Mouse (Mus musculus) heart, postnatal 14 days (tissue): ENCODE measurements around the gene Clps. TPM values are rescaled to one million over a fixed set of nuclear protein-coding genes. Genes with fewer than 3 reads are reported as not detected.

ENCODE experiments used
- DNase-seq, 2 experiments: peaks; one replicate each; pipeline ENCODE4 v3.0.0; 2021 to 2022
- intact Hi-C: fragments of 180-260 bp; cut with DNase I; formaldehyde crosslinking; loops from one replicate; pipeline ENCODE4 v1.15.1; 2025
- long read RNA-seq, 2 experiments: library from polyadenylated mRNA; stranded (forward); transcript quantifications; one replicate each; pipeline ENCODE4 v2.0.0; 2021
- total RNA-seq, 2 experiments: library from RNA; stranded (reverse); gene quantifications; 2 replicates each; pipeline ENCODE4 v1.2.3; 2021

Gene Clps
- not detected for total RNA-seq
- long read RNA-seq, experiment 1, result 0 reads
- long read RNA-seq, experiment 2, result 0 reads

DNA sequence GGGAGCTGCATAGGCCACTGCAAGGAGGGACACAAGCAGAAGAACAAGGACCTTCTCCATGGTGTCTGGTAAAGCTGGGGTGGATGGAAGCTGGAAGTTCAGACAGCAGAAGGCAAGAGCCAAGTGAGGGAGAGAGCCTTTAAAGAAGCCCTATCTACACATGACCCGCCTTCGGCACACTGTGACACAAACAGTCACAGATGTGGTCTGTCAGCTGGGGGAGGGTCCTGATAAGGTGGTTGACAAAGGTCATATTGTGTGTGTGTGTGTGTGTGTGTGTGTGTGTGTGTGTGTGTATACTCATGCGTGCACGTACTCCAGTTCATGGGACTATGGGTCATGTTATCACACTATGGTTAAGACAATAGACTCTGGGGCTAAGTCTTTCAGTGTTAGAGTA is at the start of gene Clps:
TSS of gene Clps (minus strand) at position 169 of the 400 bp plus-strand sequence.
- no peak for DNase-seq
- intact Hi-C loops, result no loop called here

DNA sequence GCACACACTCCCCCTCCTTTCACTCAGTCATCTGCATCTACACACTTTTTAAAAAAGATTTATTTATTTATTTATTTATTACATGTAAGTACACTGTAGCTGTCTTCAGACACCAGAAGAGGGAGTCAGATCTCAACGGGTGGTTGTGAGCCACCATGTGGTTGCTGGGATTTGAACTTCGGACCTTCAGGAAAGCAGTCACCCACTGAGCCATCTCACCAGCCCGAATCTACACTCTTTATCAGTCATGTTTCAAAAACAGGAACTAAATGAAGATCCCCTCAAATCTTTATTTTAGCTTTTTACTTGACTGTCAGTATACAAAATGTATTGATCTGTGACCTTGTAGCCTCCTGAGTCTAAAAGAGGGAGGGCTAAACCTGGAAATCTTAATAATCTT is 49.0 kb upstream of the Clps start:
- intact Hi-C loops, result no loop called here
- no peak for DNase-seq

DNA sequence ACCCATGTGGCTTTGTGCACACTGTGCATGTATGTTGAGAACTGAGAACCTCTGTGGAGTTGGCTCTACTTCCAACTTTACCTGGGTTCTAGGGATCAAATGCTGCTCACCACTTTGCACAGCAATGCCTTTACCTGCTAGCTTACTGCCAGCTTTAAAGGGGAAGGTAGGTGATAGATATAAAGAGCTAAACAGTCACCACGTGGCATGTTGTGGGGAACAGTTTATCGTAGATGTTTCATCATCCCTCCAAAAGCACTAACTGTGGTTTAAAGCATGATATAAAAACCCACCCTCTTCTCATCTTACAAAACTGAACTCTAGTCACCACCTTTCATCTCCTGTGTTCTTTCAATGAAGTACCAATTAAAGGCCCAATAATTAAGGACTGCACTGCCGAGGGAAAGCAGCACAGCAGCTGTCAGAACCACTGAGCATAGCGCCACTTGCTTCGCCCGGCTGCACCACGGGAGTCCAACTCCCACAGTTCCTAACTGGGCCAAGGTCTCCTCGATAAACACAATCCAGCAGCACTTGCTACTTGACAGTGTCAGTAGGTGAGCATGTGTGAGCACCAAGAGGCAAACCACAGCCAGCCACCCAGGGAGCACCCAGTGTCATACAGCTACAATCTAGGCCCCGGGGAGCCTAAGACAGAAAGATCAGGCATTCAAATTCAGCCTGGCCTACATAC is 41.1 kb upstream of the Clps start:
- intact Hi-C loops, result no loop called here
- no peak for DNase-seq

DNA sequence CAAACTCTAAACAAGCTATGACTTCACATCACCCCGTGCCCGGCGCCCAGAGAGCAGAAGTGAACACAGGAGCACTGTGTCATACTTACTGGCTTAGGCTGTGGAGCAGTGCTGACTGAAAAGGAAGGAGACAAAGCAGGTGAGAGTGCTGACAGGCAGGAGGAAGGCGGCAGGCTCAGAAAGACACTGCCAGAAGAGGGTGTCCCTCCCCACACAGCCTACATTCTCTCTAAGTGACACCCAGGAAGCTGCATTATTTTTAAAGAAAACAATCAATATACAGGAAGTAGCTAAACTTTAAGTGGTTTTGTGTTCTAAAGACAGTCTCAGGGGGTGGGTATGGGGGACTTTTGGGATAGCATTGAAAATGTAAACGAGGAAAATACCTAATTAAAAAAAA is 40.2 kb upstream of the Clps start:
- intact Hi-C loops, result no loop called here

DNA sequence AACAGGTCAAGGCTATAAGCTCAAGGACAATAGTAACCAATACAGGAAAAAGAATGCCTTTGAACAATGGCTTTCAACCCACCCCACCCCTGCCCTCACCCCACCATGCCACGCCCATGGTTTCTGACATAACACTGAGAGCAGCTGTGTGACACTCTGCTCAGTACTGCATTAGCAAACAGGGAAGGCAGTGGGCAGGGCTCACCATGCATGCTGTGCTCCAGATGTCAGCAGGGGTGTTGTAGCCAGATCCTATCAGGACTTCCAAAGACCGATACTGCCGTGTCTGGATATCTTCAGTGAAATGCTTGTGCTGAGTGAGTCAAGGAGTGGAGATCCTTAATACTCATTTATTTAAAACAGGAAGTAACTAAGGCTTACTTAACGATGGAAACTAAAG is 33.4 kb upstream of the Clps start:
- no peak for DNase-seq
- intact Hi-C loops, result loop anchor here (5.0 kb wide), 1 partner anchor 53 kb away; no protein-coding TSS in a partner anchor

More for the DNA sequence above, 40.2 kb upstream of the Clps start:
- DNase-seq, result no peak

DNA sequence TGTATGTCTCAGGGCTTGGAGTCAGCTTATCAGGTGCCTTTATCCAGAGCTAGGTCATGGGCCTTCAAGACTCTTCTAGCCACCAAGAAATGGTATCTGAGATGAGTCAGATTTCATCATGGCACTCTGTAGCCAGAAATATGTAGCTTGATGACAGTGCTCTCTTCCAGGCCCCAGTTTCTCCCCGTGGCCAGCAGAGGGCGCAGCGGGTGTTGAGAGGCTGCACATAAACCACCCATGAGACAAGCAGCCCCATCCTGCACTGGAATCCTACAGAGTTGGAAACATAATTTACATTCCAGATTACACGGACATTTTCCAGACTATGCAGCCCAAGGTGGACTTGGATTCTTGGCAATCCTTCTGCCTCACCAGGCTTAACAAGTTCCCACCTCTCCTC is 32.4 kb upstream of the Clps start:
- intact Hi-C loops, result loop anchor here (5.0 kb wide), 1 partner anchor 54 kb away; no protein-coding TSS in a partner anchor
- peak; percentile 79 to 82 for DNase-seq

DNA sequence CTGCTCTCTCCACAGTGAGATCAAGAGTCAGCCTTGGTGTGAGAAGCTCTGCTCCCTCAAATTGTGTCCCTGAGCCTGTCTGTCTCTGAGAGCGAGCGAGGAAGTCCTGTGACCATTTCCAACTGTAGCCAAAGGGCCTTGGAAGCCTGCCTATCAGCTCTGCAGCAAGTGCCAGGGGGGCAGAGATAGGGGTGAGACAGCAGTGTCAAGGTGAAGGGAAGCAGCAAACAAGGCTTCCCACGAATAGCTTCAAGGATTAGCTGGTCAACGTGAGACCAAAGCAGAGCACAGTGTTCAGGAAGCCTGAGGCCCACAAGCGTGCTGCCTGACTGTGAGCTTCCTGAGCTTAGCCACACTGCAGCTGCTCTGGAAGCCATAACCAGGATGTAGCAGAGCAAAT is 30.9 kb upstream of the Clps start:
- DNase-seq, result peak; percentile 56 to 77
- intact Hi-C loops, result loop anchor here (5.0 kb wide), 1 partner anchor 56 kb away; no protein-coding TSS in a partner anchor

DNA sequence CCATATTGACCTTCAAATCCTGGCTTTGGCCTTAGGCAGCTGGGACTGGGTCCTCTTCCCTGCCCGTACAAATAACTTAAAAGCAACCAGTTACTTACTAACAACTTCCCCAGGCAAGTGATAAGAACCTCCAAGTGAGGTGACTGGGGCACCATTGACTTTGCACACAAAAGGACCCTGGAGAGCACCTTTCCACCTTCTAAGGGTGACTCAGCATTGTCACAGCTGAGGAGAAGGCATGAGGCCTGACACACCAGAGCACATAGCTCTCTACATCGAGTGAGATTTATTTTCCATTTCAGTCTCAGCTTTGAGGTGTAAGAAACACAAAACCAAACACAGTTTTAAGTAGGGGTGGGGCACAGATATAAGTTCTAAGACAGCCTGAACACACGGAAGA is 30.0 kb upstream of the Clps start:
- no peak for DNase-seq
- intact Hi-C loops, result loop anchor here (5.0 kb wide), 1 partner anchor 57 kb away; no protein-coding TSS in a partner anchor

DNA sequence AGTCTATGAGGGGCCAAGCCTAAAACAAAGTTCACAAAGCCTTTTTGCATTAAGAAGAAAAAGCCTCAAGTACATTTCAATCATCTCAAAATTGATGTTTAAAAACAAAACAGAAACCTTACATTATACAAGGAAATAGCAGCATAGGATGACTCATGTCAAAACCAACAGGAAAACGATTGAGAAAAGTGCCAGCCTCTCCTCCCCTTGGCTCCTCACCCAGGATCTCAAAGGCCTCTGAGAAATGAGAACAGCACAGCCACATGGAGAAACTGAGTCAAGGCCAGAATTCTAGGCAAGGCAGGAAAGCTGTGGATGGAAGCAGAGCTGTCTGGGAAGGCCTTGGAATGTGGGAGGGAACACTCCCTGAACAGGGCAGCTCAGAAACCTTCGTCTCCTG is 28.0 kb upstream of the Clps start:
- intact Hi-C loops, result no loop called here

DNA sequence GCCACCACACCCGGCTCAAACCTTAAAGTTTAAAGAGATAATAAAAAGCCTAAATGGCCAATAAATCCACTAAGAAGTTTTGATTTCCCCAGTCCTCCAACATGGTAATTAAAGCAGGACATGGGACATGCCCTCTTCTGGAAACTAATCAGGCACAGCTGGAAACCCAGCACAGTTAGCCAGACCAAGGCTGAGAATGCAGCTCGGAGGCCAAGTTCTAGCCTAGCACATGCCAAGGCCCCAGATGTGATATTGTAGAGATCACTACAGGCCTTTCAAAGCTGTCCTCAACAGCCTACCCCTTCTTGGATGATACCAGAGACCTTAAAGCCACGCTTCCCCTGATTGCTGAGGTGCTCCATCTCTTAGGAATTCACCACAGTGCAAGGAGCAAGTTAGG is 25.9 kb upstream of the Clps start:
- intact Hi-C loops, result no loop called here
- DNase-seq, result no peak

More for the DNA sequence above, 28.0 kb upstream of the Clps start:
- no peak for DNase-seq

DNA sequence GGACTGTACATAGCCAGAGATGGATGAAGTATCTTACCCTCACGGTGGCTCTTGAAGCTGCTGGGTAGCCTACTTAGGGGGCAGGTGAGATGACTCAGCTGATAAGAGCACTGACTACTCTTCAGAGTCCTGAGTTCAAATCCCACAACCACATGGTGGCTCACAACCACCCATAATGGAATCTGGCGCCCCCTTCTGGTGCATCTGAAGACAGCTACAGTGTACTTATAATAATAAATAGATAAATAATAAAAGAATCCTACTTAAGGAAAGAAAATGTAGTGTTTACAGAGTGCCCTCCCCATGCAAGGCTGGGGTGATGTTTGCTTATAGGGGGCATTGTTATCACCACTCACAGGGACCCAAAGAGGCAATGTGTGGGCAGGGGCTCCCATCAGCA is 20.5 kb upstream of the Clps start:
- no peak for DNase-seq
- intact Hi-C loops, result no loop called here

DNA sequence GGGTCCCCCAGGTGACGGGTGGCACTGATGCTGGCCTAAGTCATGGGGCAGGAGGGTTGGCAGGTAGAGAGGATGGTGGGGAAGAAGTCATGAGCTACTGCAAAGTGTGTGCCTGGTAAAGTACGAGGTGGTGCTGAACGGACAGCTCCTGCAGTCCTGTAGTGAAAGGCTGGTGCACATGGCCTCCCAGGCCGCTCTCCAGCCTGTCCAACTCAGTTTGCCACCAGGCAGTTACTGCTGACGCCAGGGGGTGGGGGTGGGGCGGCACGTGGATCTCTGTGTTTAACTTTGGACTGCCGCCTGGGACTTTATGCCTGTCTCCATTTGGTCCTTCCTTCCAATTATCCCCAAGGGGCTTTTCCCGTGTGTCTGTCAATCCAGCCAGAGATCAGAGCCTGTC is 19.8 kb upstream of the Clps start:
- intact Hi-C loops, result no loop called here
- DNase-seq, result peak; percentile 70 to 80

DNA sequence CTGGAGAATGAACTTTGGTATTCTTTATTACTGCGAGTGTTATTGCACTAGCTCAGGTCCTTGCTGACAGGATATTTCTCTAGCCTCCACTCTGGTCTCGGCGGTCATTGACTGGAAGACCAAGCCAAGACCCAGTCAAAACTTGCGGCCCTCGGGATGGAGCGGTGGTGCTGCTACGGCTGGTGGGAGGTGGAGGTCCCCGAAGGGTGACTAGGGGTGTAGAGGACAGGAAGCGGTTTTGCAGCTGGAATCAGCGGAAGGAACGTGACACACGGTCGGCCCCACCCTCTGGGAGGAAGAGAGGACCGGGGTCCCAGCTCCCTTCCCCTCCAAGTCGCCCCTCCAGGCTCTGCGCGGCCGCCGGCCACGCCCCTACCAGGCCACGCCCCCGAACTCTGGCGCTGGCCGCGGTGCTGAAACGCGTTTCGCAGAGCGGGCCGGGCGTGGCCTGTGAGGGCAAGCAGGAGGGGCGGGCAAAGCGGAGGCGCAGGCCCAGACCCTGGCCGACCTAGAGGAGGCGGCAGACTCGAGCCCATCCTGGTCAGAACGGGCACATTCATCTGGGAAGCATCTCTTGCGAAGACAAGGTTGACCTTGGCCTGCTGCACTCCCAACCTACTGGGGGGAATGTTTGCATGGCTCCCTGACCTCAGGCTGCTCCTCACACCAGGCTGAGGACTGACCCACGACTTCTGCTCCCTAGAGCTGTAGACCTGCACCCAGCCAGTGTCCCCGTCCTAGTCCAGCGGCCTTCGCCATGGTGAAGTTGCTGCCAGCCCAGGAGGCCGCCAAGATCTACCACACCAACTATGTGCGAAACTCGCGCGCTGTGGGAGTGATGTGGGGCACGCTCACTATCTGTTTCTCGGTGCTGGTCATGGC is 14.9 kb upstream of the Clps start, which contains the start of gene Lhfpl5:
TSS of gene Lhfpl5 (plus strand) at position 398 of the 882 bp plus-strand sequence.
- peak; percentile 49 to 73 for DNase-seq

DNA sequence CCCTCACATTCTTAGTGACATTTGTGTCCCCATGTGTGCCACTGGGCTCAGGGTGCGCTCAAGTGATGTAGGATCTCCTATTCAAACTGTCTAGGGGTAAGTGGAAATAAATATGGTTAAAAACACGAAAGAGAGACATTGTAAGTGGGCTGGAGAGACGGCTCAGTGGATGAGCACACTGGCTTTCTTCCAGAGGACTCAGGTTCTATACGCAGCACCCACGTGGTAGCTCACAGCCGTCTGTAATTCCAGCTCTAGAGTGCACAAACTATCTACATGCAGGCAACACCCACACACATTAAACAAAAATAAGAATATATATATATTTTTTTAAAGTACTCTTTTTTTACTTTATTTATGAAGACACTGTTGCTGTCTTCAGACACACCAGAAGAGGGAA is 12.4 kb upstream of the Clps start:
- no peak for DNase-seq
- intact Hi-C loops, result no loop called here

More for the DNA sequence above, 14.9 kb upstream of the Clps start, which contains the start of gene Lhfpl5:
- intact Hi-C loops, result no loop called here

DNA sequence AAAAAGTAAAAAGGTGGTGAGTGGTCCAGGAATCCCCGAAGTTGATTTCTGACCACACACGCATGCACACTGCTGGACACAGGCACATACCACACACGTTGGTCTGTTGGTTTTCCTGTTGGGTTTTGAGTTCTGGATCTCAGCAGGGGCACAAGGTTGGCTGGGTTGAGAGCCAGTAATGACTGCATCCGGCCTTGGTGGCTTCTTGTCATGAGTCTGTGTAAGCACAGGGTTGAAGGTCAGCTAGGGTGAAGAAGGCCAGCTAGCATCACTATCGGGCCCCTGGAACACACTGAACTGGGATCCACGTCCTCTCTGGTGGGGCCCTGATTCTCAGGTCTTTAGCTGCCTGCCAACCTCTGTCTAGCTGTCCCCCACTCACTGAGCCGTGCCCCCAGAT is 12.0 kb upstream of the Clps start:
- no peak for DNase-seq

DNA sequence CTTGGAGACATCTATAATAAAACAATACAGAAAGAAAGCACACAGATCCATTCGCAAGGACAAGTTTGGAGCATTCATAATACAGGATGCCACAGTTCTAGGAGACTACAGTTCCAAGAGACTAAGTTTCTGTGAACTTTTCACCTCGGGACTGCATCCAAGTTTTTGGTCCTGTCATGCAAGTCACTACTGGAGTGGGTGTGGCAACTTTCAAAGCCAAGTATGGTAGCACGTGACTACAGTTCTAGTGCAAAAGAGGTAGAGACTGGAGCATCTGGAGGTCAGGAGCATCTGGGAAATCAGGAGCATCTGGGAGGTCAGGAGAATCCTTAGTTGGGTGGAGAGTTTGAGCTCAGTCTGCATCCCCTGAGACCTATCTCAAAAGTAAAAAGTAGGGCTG is 11.3 kb upstream of the Clps start:
- intact Hi-C loops, result no loop called here
- no peak for DNase-seq

More for the DNA sequence above, 12.0 kb upstream of the Clps start:
- intact Hi-C loops, result no loop called here

DNA sequence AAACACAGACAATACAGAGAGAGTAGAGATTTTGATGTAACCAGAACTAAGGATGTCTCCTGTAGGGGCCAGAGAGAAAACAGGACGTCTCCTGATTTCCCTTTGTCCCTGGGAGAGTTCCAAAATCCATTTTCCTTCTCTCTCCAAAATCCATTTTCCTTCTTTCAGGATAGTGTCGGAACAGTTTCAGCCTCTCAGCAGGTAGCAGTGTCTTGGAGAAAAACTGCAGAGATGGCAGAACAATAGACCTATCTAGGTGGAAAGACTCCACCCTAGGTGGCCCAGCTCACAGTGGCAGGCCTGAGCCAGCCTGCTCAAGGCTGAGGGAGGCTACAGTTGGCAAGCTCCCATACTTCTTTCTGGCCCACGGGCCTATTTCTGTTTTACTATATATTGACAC is 7.0 kb upstream of the Clps start:
- intact Hi-C loops, result no loop called here
- no peak for DNase-seq

DNA sequence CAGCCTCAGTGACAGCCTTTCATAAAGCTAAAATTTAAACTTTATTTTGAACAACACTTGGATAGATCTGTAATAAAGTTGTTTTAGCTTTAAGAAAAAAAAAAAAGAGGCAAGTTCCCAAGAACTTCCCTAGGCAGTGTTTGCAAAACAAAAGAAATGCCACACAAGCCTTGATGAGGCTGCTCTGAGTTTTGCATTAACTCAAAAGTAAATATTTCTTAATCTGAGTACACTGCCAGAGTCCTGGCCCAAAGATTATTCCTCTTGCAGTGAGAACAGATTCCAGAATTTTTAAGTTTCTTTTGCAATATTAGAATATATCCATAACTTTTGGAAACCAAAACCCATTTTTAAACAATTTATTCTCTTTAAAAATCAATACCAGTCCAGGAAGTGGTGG is 4.6 kb upstream of the Clps start:
- intact Hi-C loops, result no loop called here
- no peak for DNase-seq

DNA sequence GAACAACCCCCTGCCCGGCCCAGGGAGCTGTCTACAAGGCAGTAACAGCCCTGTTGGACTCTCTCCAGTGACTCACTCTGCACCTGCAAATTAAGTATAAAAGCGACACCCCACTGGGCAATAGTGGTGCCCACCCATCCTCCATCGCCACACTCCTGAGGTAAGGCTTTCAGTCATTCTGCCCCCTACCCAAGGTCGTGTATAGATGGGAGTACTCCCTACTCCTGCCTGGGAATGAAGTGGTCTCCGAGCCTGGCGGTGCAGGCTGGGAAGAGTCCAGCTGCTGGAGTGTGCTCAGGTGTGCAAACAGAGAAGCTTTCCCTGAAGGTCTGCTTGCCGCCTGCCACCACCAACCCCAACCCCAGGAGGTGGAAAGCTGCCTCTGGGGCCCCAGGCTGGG is 1.0 kb upstream of the Clps start:
- intact Hi-C loops, result no loop called here
- no peak for DNase-seq

DNA sequence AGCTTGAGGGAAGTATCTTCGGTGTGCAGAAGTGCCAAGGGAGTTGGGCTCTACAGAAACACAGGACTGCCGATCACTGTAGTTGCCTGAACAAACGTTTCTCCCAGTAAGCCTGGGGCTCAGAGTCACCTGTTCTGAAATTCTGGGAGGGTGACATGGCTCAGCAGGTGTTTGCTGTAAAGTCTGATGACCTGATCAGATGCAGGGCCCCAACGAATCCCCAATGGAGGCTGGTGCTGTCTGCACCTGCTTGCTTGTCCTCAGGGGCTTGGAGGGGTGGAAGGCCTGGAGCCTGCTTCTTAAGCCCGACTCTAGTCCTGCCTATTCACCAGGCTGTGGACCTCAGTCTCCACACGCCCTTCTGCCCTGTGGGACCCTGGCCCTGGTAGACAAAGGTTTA is 2.8 kb downstream of the Clps start:
- intact Hi-C loops, result no loop called here
- DNase-seq, result no peak

DNA sequence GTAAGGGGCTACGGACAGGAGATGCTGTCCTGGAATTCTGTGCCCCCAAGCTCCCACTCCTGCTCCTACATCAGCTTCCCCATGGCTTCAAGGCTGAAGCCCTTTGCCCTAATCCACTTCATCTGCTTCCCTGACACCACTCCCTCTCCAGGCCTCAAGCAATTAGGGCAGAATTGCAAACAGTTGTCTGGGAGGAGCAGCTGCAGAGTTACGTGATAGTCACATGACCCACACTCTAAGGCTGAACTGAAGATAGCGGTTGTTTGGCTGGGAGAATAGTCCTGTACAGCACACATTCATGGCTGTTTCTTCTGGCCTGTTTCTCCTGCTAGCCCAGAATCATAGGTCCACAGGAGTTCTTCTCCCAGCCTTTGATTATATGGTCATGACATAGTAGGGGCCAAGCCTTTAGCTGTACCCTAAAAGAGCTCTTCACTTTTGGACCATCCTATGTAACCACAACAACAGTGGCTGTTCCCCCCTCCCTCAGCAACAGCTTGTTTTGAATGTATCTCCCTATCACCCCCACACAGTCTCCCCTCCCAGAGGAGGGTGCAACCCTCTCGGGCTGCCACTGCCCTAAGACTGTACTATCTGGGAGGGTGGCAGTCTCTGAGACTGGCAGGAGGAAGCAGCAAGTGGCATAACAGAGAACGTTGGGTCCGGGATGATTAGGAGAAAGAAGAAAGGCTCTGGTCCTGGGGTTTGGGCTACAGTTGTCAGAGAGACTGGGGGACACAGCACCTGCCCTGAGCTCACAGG is 3.8 kb downstream of the Clps start:
- DNase-seq, result no peak

More for the DNA sequence above, 3.8 kb downstream of the Clps start:
- intact Hi-C loops, result no loop called here
